Mouse (Mus musculus) monocyte, adult 5-6 weeks (primary cell): Measurements from ENCODE around the gene Cuedc2. TPM values are rescaled to one million over a fixed set of nuclear protein-coding genes. Genes with fewer than 3 reads are reported as not detected.

ENCODE experiments used
- ATAC-seq: fragments of 153-309, 156-312 bp; replicated peaks from 2 replicates; pipeline ENCODE4 v1.8.0; 2017; ENCODE audit warnings: mild to moderate bottlenecking; ENCODE audit not compliant: low TSS enrichment, insufficient number of reproducible peaks, severe bottlenecking, poor library complexity, low FRiP score
- total RNA-seq: library from RNA; stranded (forward); fragments of 200-1000, 200-491, 200-594 nt; gene quantifications from 3 replicates; pipeline ENCODE4 v1.2.3, GENCODE M21; 2017

Gene Cuedc2
- total RNA-seq, 1 experiment from 2014 or later = 58.3 TPM

GRCm38 (mm10) chr19:46324366-46324765 is 14.1 kb downstream of the Cuedc2 start:
- ATAC-seq = no peak

- ATAC-seq = no peak
These were observed 14.8 kb downstream of the Cuedc2 start for GRCm38 (mm10) chr19:46323716-46324115.

GRCm38 (mm10) chr19:46322996-46323572 is 15.4 kb downstream of the Cuedc2 start:
- ATAC-seq = no peak

GRCm38 (mm10) chr19:46322144-46322995 is 16.1 kb downstream of the Cuedc2 start:
- no peak for ATAC-seq

GRCm38 (mm10) chr19:46321101-46321943 is 17.2 kb downstream of the Cuedc2 start:
- no peak for ATAC-seq

- ATAC-seq = no peak
These were observed 18.3 kb downstream of the Cuedc2 start for GRCm38 (mm10) chr19:46320076-46320785.

GRCm38 (mm10) chr19:46318586-46319378 is 19.7 kb downstream of the Cuedc2 start:
- no peak for ATAC-seq

GRCm38 (mm10) chr19:46318031-46318471 is 20.5 kb downstream of the Cuedc2 start:
- no peak for ATAC-seq

- ATAC-seq = no peak
These were observed 21.0 kb downstream of the Cuedc2 start for GRCm38 (mm10) chr19:46317546-46317885.

GRCm38 (mm10) chr19:46316846-46317545 is 21.5 kb downstream of the Cuedc2 start:
- no peak for ATAC-seq

GRCm38 (mm10) chr19:46315752-46316610 is 22.5 kb downstream of the Cuedc2 start:
- ATAC-seq = no peak

- no peak for ATAC-seq
These were observed 23.4 kb downstream of the Cuedc2 start for GRCm38 (mm10) chr19:46314872-46315742.

- no peak for ATAC-seq
These were observed 24.3 kb downstream of the Cuedc2 start for GRCm38 (mm10) chr19:46314151-46314601.

GRCm38 (mm10) chr19:46313591-46313990 is 24.9 kb downstream of the Cuedc2 start:
- no peak for ATAC-seq

- ATAC-seq = no peak
These were observed 25.4 kb downstream of the Cuedc2 start for GRCm38 (mm10) chr19:46313116-46313515.

GRCm38 (mm10) chr19:46312566-46312965 is 25.9 kb downstream of the Cuedc2 start:
- ATAC-seq = no peak
